Mouse (Mus musculus) T-cell, adult 2 months (primary cell): ENCODE results near the gene Mfap1a.
"Not testable (repeated sequence)": the region's sequence is repeated elsewhere in the genome, so short reads cannot be mapped to it uniquely, and the experiment has no call there.

Experiments used
- DNase-seq: peaks from one replicate; pipeline ENCODE4 v3.0.0; 2022; ENCODE audit warnings: low spot score

The Mfap1a gene

DNA sequence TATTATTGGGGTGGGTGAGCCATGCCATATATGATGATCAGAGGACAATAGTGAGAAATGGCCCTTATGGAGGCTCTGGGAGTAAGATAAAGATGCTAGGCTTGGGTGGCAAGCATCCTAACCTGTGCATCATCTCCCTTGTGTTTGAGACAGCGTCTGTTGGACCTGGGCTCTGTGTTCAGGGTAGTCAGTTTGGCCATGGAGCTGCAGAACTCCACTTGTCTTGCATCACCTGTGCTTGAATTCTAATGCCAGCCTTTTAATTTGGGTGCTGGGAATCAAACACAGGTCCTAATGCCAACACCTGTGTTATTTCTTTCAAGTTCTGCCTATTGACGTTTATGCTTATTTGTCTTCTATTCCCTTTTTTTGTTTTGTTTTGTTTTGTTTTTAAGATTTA is 31.2 kb downstream of the Mfap1a start:
- not testable (repeated sequence) for DNase-seq

- no peak for DNase-seq
Measured at GRCm38 (mm10) chr2:121474180-121474535, 32.3 kb downstream of the Mfap1a start.

GRCm38 (mm10) chr2:121473301-121474179 is 32.9 kb downstream of the Mfap1a start, which contains the start of gene Mfap1b:
Gene Mfap1b (minus strand): TSS chr2:121474067.
- peak; percentile 81 for DNase-seq

DNA sequence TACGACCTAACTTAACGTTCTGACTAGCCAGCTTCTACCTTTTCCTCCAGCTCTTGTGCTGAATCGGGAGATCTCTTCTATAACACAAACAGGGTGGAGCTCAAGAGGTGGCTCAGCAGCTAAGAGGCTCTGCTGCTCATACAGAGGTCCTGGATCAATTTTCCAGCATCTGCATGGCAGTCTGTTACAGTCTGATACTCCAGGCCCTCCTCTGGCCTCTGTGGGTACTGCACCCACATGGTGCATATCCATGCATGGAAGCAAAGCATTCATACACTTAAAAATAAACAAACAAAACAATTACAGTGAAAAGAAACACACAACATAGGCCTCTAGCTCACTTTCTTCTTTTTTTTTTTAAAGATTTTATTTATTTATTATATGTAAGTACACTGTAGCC is 33.7 kb downstream of the Mfap1a start:
- not testable (repeated sequence) for DNase-seq

DNA sequence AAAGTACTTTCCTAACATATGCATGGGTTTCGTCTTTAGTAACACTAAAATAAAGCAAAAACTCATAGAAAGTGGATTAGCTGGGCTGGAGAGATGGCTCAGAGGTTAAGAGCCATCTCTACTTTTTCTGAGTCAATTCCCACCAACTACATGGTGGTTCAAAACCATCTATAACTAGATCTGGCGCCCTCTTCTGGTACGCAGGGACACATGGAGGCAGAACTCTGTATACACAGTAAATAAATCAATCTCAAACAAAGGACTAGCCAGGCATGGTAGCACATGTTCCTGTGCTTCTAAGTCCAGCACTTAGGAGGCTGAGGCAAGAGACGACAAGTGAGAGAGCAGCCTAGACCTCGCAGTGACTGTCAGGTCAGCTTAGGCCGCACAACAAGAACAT is 37.5 kb downstream of the Mfap1a start:
- not testable (repeated sequence) for DNase-seq

GRCm38 (mm10) chr2:121460071-121460470 is 46.4 kb downstream of the Mfap1a start:
- no peak for DNase-seq

DNA sequence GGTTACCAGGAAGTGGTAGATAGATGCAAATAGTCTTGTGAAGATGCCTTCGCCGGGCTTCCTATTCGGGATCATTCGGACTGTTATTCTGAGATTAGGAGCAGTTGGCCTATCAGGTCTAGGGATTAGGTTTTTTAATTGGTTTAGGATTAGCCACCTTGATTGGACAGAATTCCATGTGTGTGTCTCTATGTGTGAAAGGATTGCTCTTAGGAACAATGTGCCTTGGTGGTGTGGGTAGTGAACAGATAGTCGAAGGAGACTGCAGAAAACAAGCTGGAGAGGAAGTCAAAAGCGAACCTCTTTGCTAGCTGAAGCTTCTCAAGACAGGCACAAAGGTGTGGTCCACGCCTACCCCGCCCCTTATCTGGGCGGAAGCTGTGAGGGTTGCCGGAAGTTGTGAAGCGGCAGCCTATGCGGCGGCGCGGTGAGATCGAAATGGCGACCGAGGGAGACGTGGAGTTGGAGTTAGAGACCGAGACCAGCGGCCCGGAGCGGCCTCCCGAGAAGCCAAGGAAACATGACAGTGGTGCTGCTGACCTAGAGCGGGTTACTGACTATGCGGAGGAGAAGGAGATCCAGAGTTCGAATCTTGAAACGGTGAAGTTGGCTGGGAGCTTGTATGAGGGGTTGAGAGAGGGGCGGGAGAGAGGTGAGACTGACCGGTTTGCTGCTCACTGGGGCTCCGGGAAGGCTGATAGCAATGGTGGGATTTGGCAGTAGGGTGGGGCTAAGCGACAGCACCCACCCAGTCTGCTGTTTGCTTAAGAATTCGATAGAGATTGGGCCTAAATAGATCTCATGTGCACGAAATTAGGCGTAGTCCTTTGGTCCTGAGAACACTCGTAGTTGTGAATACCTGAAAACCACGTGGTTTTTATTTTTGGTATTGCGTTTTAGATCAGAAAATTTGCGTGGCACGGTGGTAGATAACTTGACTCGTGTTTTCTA is 49.5 kb downstream of the Mfap1a start, which contains the start of gene Serinc4:
Gene Serinc4 (minus strand): TSS at position 90 of the 951 bp plus-strand sequence.
- peak; percentile 93 for DNase-seq

GRCm38 (mm10) chr2:121455534-121455933 is 50.9 kb downstream of the Mfap1a start:
- DNase-seq: no peak

DNA sequence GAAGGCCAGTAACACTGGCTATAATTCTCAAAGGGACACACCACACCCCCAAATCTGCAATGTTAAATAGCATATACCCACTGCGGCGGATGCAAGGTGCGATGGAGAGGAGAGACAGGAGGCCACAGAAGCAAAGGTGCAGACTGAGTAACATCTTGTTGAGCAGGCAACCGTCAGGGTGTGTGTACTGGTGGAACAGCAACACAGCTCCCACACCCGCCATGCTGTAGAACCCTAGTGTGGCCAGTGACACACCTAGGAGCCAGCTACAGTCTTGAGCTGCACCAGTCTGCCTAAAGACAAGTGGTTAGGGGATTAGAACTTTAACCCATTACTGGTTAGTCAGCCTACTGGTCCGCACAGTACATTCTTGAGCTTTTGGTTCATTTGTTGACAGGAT is 52.5 kb downstream of the Mfap1a start:
- no peak for DNase-seq

GRCm38 (mm10) chr2:121452990-121453389 is 53.5 kb downstream of the Mfap1a start, which contains the start of gene Hypk:
Gene Hypk (plus strand): TSS chr2:121453290.
- DNase-seq: no peak

DNA sequence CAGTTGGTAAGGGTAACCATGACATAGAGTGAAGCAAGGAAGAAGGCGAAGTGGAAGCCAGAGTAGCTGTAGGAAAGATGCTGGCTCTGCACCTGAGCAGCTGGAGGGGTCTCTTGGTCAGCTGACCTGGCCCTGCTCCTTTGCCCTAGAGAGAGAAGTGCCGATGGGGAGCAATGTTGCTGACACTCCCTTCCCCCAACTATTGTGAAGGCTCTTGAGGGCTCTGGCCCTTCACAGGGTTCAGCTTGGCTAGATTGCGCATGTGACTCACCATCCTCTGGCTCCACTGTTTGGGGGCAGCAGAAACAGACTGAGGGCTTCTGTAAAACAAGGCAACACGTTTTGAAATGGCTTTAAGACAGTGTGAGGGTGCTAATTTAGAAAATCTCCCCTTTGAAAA is 54.1 kb downstream of the Mfap1a start:
- no peak for DNase-seq

GRCm38 (mm10) chr2:121450093-121450492 is 56.4 kb downstream of the Mfap1a start:
- no peak for DNase-seq

- no peak for DNase-seq
Measured at GRCm38 (mm10) chr2:121449545-121450011, 56.9 kb downstream of the Mfap1a start.

DNA sequence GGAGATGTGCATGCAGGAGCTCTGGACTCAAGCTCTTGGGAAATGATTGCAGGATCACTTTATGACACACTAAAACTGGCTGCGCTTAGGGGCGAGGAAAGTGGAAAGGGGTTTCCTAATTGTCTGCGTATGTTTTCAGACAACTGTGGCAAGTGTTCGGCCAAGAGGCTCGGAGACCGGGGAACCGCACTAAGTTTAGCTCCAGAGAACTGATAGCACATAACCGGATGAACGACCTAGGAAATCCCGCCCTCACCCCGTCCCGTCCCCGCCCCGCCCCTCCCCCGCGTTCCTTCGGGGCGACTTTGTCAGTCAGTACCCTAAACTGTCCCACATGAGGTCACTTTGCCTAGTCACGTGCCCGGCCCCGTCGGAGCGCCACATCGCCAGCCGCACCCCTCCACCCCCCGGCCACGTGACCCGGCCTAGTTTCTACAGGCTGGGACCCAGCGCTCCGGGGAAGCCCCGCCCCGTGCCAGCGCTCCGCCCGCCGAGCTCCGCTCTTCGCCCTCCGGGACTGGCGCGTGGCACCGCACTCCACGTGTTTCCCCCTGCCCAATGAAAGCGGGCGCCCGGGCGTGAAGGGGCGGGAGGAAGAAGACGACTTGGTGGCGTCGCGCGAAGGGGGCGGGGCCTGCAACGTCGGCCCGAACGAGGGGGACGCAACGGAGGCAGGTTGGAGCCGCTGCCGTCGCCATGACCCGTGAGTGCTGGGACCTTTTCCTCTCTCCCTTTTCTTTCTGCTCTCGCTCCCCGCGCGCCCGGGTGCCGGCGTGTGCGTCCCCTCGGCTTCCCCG is 57.5 kb downstream of the Mfap1a start, which contains the start of gene Serf2:
Gene Serf2 (plus strand): TSS at position 457 of the 797 bp plus-strand sequence.
- DNase-seq: peak; percentile 100

GRCm38 (mm10) chr2:121448136-121448535 is 58.3 kb downstream of the Mfap1a start:
- peak; percentile 23 for DNase-seq

GRCm38 (mm10) chr2:121447006-121447405 is 59.5 kb downstream of the Mfap1a start:
- DNase-seq: no peak

- DNase-seq: no peak
Measured at GRCm38 (mm10) chr2:121446506-121446905, 60.0 kb downstream of the Mfap1a start.

DNA sequence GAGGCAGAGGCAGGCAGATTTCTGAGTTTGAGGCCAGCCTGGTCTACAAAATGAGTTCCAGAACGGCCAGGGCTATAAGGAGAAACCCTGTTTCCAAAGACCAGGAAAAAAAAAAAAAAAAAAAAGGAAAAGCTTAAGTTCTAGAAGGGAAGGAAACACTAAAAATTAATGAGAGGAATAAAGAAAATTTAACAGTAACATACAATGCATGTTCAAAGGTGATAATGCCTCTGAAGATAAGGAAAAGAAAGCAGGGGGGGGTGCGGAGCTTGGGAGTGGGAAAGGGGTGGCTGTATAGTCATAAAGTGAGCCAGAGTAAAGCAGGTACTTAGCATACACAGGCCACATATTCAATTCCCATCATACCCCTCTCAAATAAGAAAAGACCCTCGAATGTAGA is 61.3 kb downstream of the Mfap1a start:
- DNase-seq: no peak

- DNase-seq: no peak
Measured at GRCm38 (mm10) chr2:121444178-121444577, 62.3 kb downstream of the Mfap1a start, which contains the start of gene Ell3. Gene Ell3 (minus strand): TSS chr2:121444278.

GRCm38 (mm10) chr2:121443068-121443349 is 63.5 kb downstream of the Mfap1a start:
- no peak for DNase-seq

- DNase-seq: peak; percentile 57
Measured at GRCm38 (mm10) chr2:121442259-121443067, 64.0 kb downstream of the Mfap1a start.
